Mouse (Mus musculus): Measurements from ENCODE around the gene Sema4a.

DNA sequence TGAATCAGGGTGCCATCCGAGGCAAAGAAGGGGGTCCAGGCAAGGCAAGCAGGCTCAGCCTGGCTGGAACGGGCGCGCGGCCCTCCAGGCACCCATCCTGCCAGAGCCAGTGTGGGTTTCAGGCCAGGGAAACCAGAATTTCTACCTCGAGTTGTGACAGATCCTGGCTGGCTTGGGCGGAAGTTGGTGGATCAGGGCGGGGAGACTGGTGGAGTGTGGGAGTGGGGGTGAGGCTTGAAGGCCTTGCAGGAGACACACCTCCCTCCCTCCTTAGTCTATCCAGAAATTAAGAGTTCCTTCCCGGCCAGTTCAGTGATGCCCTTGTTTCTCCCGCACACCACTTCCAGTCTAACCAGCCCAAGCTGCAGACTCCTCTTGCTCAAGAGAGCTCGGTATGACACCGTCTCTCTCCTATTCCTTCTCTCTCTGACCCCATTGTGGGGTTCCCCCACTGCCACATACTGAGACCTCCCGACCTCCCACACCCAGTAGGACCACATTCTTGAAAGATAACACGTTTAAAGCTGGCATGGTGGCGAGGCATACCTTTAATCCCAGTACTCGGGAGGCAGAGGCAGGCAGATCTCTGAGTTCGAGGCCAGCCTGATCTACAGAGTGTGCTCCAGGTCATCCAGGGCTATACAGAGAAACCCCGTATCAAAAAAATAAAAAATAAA, 5.3 kb downstream of the Sema4a start:
- TF ChIP-seq CTCF (IDR thresholded peaks at IDR 0.05; ENCODE audit: extremely low read depth, insufficient read depth, insufficient read length, insufficient replicate concordance) (no peak), POLR2A (IDR thresholded peaks at IDR 0.05; ENCODE audit: low read depth, low read length) (no peak)
